Mouse (Mus musculus): ENCODE measurements around the gene Alad.

- no peak for TF ChIP-seq CTCF (IDR thresholded peaks at IDR 0.05)
- TF ChIP-seq EP300 (IDR thresholded peaks at IDR 0.05): no peak
Measured at GRCm38 (mm10) chr4:62495946-62496345, 23.8 kb downstream of the Alad start.

Measured in lung, postnatal 0 days (tissue).